Mouse (Mus musculus): ENCODE measurements around the gene BC034090. TPM values are rescaled to one million over a fixed set of nuclear protein-coding genes. Genes with fewer than 3 reads are reported as not detected.

BC034090 gene
- polyA plus RNA-seq (2015; fragmentation: Illumina TruSeq; extraction: RNeasy Lipid Tissue Mini Kit (QIAGEN cat#74804); ENCODE audit: low read depth, low replicate concordance) = 10.5 TPM

GRCm38 (mm10) chr1:155243797-155244770 lies at the start of gene BC034090:
TSS of gene BC034090 (minus strand) at chr1:155244444.

Other genes starting within 250 kb of the BC034090 start
- 50.5 TPM for gene Ier5, start 144.8 kb downstream of the BC034090 start, polyA plus RNA-seq (2015; fragmentation: Illumina TruSeq; extraction: RNeasy Lipid Tissue Mini Kit (QIAGEN cat#74804); ENCODE audit: low read depth, low replicate concordance)
- 6.4 TPM for gene Mr1, start 97.6 kb downstream of the BC034090 start, polyA plus RNA-seq (2015; fragmentation: Illumina TruSeq; extraction: RNeasy Lipid Tissue Mini Kit (QIAGEN cat#74804); ENCODE audit: low read depth, low replicate concordance)
- 81.2 TPM for gene Stx6, start 85.7 kb downstream of the BC034090 start, polyA plus RNA-seq (2015; fragmentation: Illumina TruSeq; extraction: RNeasy Lipid Tissue Mini Kit (QIAGEN cat#74804); ENCODE audit: low read depth, low replicate concordance)
- 45.9 TPM for gene Xpr1, start 173.0 kb upstream of the BC034090 start, polyA plus RNA-seq (2015; fragmentation: Illumina TruSeq; extraction: RNeasy Lipid Tissue Mini Kit (QIAGEN cat#74804); ENCODE audit: low read depth, low replicate concordance)

All from brain, adult 10 weeks (tissue).